Mouse (Mus musculus): ENCODE data around the gene Gm29110.
"Not testable (repeated sequence)": the region's sequence is repeated elsewhere in the genome, so short reads cannot be mapped to it uniquely, and the experiment has no call there.

Gm29110 gene

GRCm38 (mm10) chrY:74470231-74470630 lies at the start of gene Gm29110:
Gm29110 (plus strand) TSS chrY:74470531.
- not testable (repeated sequence) for DNase-seq (ENCODE audit: low read depth, low spot score)
